Mouse (Mus musculus) myocyte (in vitro differentiated cells): ENCODE results near the gene Ninl.

Source experiments
- CEBPB ChIP-seq: IDR thresholded peaks from 2 replicates; pipeline ENCODE4 v1.6.1; 2011; ENCODE audit warnings: mild to moderate bottlenecking, moderate library complexity; ENCODE audit not compliant: poor library complexity, insufficient read depth, severe bottlenecking
- E2F4 ChIP-seq: IDR thresholded peaks from one replicate; pipeline ENCODE4 v1.6.1; 2011; ENCODE audit warnings: mild to moderate bottlenecking, control low read depth, moderate library complexity; ENCODE audit not compliant: insufficient read depth
- POLR2A ChIP-seq: IDR thresholded peaks from one replicate; pipeline ENCODE4 v1.6.1; 2011; ENCODE audit warnings: low read depth, mild to moderate bottlenecking, control low read depth, moderate library complexity; ENCODE audit not compliant: insufficient read length
- POLR2AphosphoS2 ChIP-seq: IDR thresholded peaks from one replicate; pipeline ENCODE4 v1.6.1; 2011; ENCODE audit warnings: low read depth, control low read depth; ENCODE audit not compliant: insufficient read length
- TCF12 ChIP-seq: IDR thresholded peaks from one replicate; pipeline ENCODE4 v1.6.1; 2011; ENCODE audit warnings: mild to moderate bottlenecking, control low read depth; ENCODE audit not compliant: poor library complexity, insufficient read depth, severe bottlenecking
- TCF3 ChIP-seq: IDR thresholded peaks from one replicate; pipeline ENCODE4 v1.6.1; 2011; ENCODE audit warnings: low read depth, control low read depth; ENCODE audit not compliant: insufficient read length
- USF1 ChIP-seq: IDR thresholded peaks from one replicate; pipeline ENCODE4 v1.6.1; 2011; ENCODE audit warnings: low read depth, mild to moderate bottlenecking, control low read depth, moderate library complexity

DNA sequence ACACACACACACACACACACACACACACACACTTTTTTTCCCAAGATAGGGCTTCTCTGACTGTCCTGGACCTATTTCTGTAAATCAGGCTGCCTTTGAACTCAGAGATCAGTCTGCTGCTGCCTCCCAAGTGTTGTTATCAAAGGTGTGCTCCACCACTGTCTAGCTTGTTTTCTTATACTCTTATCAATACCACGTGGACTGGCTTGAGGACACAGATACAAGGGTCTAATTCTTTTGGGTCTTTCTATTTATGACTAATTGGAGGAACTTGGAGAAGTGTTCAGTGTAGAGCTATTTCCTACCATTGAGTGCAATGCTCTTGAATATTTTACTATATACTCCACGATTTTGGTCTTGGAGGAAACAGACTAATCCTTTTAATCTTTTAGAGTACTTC, 151.8 kb downstream of the Ninl start:
- no peak for TF ChIP-seq TCF3
- TF ChIP-seq POLR2A, result no peak
- no peak for TF ChIP-seq CEBPB
- TF ChIP-seq USF1, result no peak
- no peak for TF ChIP-seq E2F4
- no peak for TF ChIP-seq TCF12
- TF ChIP-seq POLR2AphosphoS2, result no peak
